ENCODE assay signal across 23 mouse cellular contexts in the genomic region with DNA sequence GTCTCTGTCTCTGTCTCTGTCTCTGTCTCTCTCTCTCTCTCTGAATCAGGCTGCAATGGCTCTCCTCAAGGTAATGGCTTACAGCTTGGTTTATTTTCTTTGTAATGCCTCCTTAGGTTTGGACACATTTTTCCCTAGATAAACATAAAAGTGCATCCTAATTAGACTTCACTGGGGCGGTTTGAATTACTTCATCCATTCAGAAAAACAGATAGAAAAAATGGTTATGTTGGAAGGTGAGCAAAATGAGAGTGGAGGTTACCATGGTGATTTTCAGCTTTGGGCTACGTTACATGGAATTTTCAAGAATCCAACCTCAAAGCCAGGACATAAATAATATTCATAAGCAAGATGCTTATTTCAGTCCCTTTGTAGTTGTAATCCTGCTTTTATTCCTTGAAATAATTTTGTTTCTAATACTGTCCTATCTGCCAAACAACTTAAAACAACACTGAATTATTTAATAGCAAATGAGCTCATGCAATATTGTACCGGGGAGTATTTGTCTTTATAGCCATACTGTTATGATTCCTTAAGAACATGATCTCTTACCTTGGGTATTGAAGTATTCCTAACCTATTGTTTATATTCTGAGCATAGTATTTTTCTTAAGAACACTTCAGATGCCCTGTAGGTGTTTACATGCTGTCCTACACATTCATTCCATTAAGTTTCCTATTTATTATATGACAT.
"Had no signal": no experiment of that assay in that cellular context is flagged by ENCODE, and none has a peak within 500 bp of the region (broad histone marks: within the 10 kb centered on the region; RNA-seq: fewer than 3 reads in every experiment).

No protein-coding gene starts in this region.

- DNase-seq: kidney, adult 11 months; kidney, adult 8-10 months; kidney, postnatal 14 days; kidney, postnatal 4 days; left cerebral cortex, postnatal 4 days; liver, postnatal 0 days; lung, embryonic 14.5 days; right cerebral cortex, adult 18-20 months; right cerebral cortex, postnatal 14 days; right cerebral cortex, postnatal 4 days; thymus, adult 2 months; thymus, postnatal 14 days; thymus, postnatal 4 days had no signal

- H3K9ac ChIP-seq: kidney, embryonic 15.5 days; limb, embryonic 12.5 days; limb, embryonic 15.5 days; liver, embryonic 14.5 days; liver, postnatal 0 days; lung, embryonic 14.5 days; neural tube, embryonic 15.5 days; stomach, embryonic 15.5 days had no signal

- H3K27ac ChIP-seq: kidney, embryonic 15.5 days; limb, embryonic 12.5 days; limb, embryonic 15.5 days; liver, embryonic 14.5 days; macrophage; neural tube, embryonic 15.5 days; stomach, embryonic 15.5 days had no signal

- H3K36me3 ChIP-seq: kidney, embryonic 15.5 days; limb, embryonic 12.5 days; limb, embryonic 15.5 days; neural tube, embryonic 15.5 days; stomach, embryonic 15.5 days had no signal

- H3K4me2 ChIP-seq: kidney, embryonic 15.5 days; limb, embryonic 12.5 days; limb, embryonic 15.5 days; liver, embryonic 11.5 days; lung, embryonic 14.5 days; neural tube, embryonic 15.5 days; stomach, embryonic 15.5 days had no signal

- H3K4me1 ChIP-seq: kidney, embryonic 15.5 days; limb, embryonic 12.5 days; limb, embryonic 15.5 days; neural tube, embryonic 15.5 days; stomach, embryonic 15.5 days had no signal

- H3K27me3 ChIP-seq: kidney, embryonic 15.5 days; limb, embryonic 12.5 days; limb, embryonic 15.5 days; neural tube, embryonic 15.5 days; stomach, embryonic 15.5 days had no signal

- H3K9me3 ChIP-seq: kidney, embryonic 15.5 days; limb, embryonic 12.5 days; limb, embryonic 15.5 days; neural tube, embryonic 15.5 days; stomach, embryonic 15.5 days had no signal

- ATAC-seq: liver, postnatal 0 days; lung, postnatal 0 days had no signal

- H3K4me3 ChIP-seq: kidney, embryonic 15.5 days; limb, embryonic 12.5 days; limb, embryonic 15.5 days; myocyte; neural tube, embryonic 15.5 days; stomach, embryonic 15.5 days had no signal
